Mouse (Mus musculus): Measurements from ENCODE around the gene Trim9. TPM values are rescaled to one million over a fixed set of nuclear protein-coding genes. Genes with fewer than 3 reads are reported as not detected.

The Trim9 gene
- total and polyA plus RNA-seq, 3 experiments: not detected

DNA sequence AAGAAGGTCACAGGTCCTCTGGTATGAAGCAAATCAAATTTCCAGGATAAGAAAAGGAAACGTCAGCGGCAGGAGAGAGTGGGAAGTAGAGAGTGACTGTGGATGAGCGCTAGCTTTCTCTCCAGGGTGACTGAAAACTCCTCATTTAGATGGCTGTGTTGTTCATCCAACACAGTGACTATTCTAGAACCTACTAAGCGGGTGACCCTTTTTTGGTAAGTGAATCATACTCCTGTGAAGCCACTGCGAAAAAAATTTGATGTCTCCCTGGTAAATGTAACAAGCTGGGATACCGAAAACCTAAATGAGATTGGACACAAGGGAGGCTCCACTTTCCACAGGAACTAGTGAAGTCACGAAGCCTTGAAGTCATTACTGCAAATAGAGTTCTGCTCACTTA, 39.5 kb downstream of the Trim9 start:
- Histone ChIP-seq H3K4me3 (ENCODE audit: control insufficient read depth in 1 of 2, insufficient read depth in 1 of 2, low read depth in 2 of 2, low read length in 2 of 2) (no peak overlapping the region), H3K9ac (ENCODE audit: control insufficient read depth, low read depth, low read length, poor library complexity, severe bottlenecking) (no peak overlapping the region), H3K27ac (ENCODE audit: control insufficient read depth, low read depth, low read length) (no peak overlapping the region), H3K4me1 (ENCODE audit: control insufficient read depth in 1 of 2, insufficient read depth in 2 of 2, low read length in 2 of 2) (peaks cover 0 to 5% of the 10 kb centered on the region in 2 experiments; a peak in 1 of 4 replicates), H3K36me3 (ENCODE audit: control insufficient read depth in 1 of 2, insufficient read depth in 2 of 2, low read length in 2 of 2) (no peaks in the 10 kb centered on the region), H3K9me3 (replicated peaks; ENCODE audit: insufficient read depth, low read length) (no peaks in the 10 kb centered on the region), H3K79me2 (ENCODE audit: control insufficient read depth, insufficient read depth, low read length, poor library complexity) (no peaks in the 10 kb centered on the region), H3K27me3 (ENCODE audit: control insufficient read depth in 1 of 2, insufficient read depth in 2 of 2, low read length in 2 of 2) (peaks cover 0 to 2% of the 10 kb centered on the region in 2 experiments; a peak in 1 of 4 replicates)
- no peak for DNase-seq (ENCODE audit: low read depth, low spot score)
- no peak for TF ChIP-seq EP300 (IDR thresholded peaks at IDR 0.05; ENCODE audit: low read depth in 1 of 2, low read length in 2 of 2)
- no peak for TF ChIP-seq USF1 (IDR thresholded peaks at IDR 0.05; ENCODE audit: low read depth, low read length)
- no peak for TF ChIP-seq SIN3A (IDR thresholded peaks at IDR 0.05; ENCODE audit: low read length)
- no peak for TF ChIP-seq MEF2A (IDR thresholded peaks at IDR 0.05; ENCODE audit: extremely low read depth, insufficient replicate concordance, low read depth, low read length, poor library complexity, severe bottlenecking)
- no peak for TF ChIP-seq ZNF384 (IDR thresholded peaks at IDR 0.05; ENCODE audit: low read depth, low read length)
- TF ChIP-seq UBTF (IDR thresholded peaks at IDR 0.05; ENCODE audit: borderline replicate concordance, insufficient read depth, low read depth, low read length): no peak
- TF ChIP-seq ELF1 (IDR thresholded peaks at IDR 0.05; ENCODE audit: low read depth, low read length): no peak

DNA sequence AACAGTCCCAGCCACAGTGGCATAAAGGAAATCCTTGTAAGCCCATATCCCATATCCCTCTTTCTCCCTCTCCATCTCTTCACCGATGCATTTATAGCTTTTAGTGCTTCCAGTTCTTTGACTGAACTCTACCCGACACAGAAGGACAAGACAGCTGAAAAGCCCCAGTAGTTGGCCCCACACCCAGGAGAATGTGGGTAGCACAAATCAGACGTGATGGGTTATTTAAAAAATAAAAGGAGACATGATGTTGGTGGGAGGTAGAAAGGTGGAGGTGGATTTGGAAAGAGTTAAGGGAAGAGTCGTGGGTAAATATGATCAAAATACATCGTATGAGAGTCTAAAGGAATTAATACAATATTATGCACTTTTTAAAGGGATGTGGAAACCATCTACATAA, 40.4 kb downstream of the Trim9 start:
- Histone ChIP-seq H3K27ac (ENCODE audit: control insufficient read depth, low read depth, low read length) (no peak overlapping the region), H3K27me3 (ENCODE audit: control insufficient read depth in 1 of 2, insufficient read depth in 2 of 2, low read length in 2 of 2) (peaks cover 0 to 2% of the 10 kb centered on the region in 2 experiments; a peak in 1 of 4 replicates), H3K36me3 (ENCODE audit: control insufficient read depth in 1 of 2, insufficient read depth in 2 of 2, low read length in 2 of 2) (no peaks in the 10 kb centered on the region), H3K4me3 (ENCODE audit: control insufficient read depth in 1 of 2, insufficient read depth in 1 of 2, low read depth in 2 of 2, low read length in 2 of 2) (no peak overlapping the region), H3K79me2 (ENCODE audit: control insufficient read depth, insufficient read depth, low read length, poor library complexity) (no peaks in the 10 kb centered on the region), H3K4me1 (ENCODE audit: control insufficient read depth in 1 of 2, insufficient read depth in 2 of 2, low read length in 2 of 2) (peaks cover 0 to 5% of the 10 kb centered on the region in 2 experiments; a peak in 1 of 4 replicates), H3K9me3 (replicated peaks; ENCODE audit: insufficient read depth, low read length) (no peaks in the 10 kb centered on the region), H3K9ac (ENCODE audit: control insufficient read depth, low read depth, low read length, poor library complexity, severe bottlenecking) (no peak overlapping the region)
- no peak for TF ChIP-seq POLR2A (IDR thresholded peaks at IDR 0.05; ENCODE audit: control insufficient read depth in 1 of 2, insufficient read depth in 1 of 2, low read depth in 1 of 2, low read length in 2 of 2, poor library complexity in 1 of 2)
- TF ChIP-seq CHD2 (IDR thresholded peaks at IDR 0.05; ENCODE audit: low read length): no peak
- TF ChIP-seq USF2 (IDR thresholded peaks at IDR 0.05; ENCODE audit: borderline replicate concordance in 1 of 2, insufficient read depth in 1 of 2, low read depth in 1 of 2, low read length in 2 of 2): no peak
- TF ChIP-seq RAD21 (IDR thresholded peaks at IDR 0.05; ENCODE audit: low read depth, low read length): no peak
- no peak for TF ChIP-seq NELFE (IDR thresholded peaks at IDR 0.05; ENCODE audit: low read depth, low read length)
- no peak for TF ChIP-seq MYB (IDR thresholded peaks at IDR 0.05; ENCODE audit: low read depth, low read length)
- TF ChIP-seq CHD1 (IDR thresholded peaks at IDR 0.05; ENCODE audit: low read depth, low read length): no peak
- no peak for TF ChIP-seq BHLHE40 (IDR thresholded peaks at IDR 0.05; ENCODE audit: borderline replicate concordance, low read depth, low read length)
- DNase-seq (ENCODE audit: low read depth, low spot score): no peak
